Mouse (Mus musculus): ENCODE measurements at regions not wholly inside any gene's neighbourhood (a gene's known extent, or its start where the extent isn't known, plus 50 kb on each side); places are given as distances from the start of the nearest gene placed in this dataset.

DNA sequence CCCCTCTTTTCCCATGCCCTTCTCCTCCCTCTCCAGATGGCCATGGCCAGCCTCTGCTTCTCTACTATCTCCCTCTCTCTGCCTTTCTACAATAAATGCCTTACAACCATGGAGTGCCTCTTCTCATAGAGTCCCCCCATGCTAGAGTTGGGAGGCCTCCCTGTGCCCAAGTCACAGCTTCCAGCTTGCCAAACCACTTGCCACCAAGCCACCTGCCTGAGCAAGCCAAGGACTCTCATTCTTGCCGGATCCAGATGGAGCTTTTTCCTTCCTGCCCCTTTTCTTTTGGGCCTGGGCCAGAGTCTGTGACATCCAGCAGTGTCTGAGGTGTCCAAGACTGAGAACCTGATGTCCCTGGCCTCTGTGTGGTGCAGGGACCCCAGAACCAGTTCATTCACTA, 367.4 kb upstream of the Arhgap42 start:
- H3K27me3 ChIP-seq (ENCODE audit: control insufficient read depth, insufficient read depth, low read length), result no peaks in the 10 kb centered on the region
- no peak for TF ChIP-seq CTCF (IDR thresholded peaks at IDR 0.05; ENCODE audit: borderline replicate concordance, control insufficient read depth, extremely low read depth, insufficient read depth, low read length, poor library complexity)
- no peak for TF ChIP-seq POLR2A (IDR thresholded peaks at IDR 0.05; ENCODE audit: control insufficient read depth, extremely low read depth, insufficient read depth, low read length, poor library complexity)
- no peaks in the 10 kb centered on the region for H3K36me3 ChIP-seq (ENCODE audit: control insufficient read depth, insufficient read depth, low read length)
- no peak overlapping the region for H3K4me3 ChIP-seq (ENCODE audit: control insufficient read depth, insufficient read depth, low read length)
- no peak for DNase-seq
- WGBS, result 88% methylated on average over 1 of the region's 1 CpGs
- H3K27ac ChIP-seq (ENCODE audit: control insufficient read depth, insufficient read depth, low read length), result no peak overlapping the region
- H3K4me1 ChIP-seq (replicated peaks; ENCODE audit: control insufficient read depth, insufficient read depth, low read length), result no peaks in the 10 kb centered on the region

DNA sequence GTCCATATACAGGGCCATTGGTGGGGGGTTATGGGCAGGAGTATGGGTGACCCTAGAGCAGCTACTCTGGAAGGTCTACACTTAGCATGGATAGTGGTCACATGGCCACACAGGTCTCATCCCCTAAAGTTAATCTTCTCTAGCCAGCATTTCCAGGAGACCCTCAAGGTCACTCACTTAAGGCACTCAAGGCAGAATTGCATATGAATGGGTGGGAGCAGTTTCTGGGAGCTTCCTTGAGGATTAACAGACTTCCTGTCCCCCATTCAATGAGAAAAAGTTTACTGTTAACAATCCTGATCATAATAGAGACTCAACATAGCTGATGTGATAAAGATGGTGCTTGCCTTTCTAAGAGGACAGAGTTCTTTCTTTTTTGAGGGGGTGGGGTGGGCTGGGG, 352.4 kb upstream of the Arhgap42 start:
- no peak overlapping the region for H3K4me3 ChIP-seq (ENCODE audit: control insufficient read depth, insufficient read depth, low read length)
- no peaks in the 10 kb centered on the region for H3K4me1 ChIP-seq (replicated peaks; ENCODE audit: control insufficient read depth, insufficient read depth, low read length)
- TF ChIP-seq POLR2A (IDR thresholded peaks at IDR 0.05; ENCODE audit: control insufficient read depth, extremely low read depth, insufficient read depth, low read length, poor library complexity), result no peak
- TF ChIP-seq CTCF (IDR thresholded peaks at IDR 0.05; ENCODE audit: borderline replicate concordance, control insufficient read depth, extremely low read depth, insufficient read depth, low read length, poor library complexity), result no peak
- H3K27me3 ChIP-seq (ENCODE audit: control insufficient read depth, insufficient read depth, low read length), result no peaks in the 10 kb centered on the region
- no peaks in the 10 kb centered on the region for H3K36me3 ChIP-seq (ENCODE audit: control insufficient read depth, insufficient read depth, low read length)
- no peak for DNase-seq
- H3K27ac ChIP-seq (ENCODE audit: control insufficient read depth, insufficient read depth, low read length), result no peak overlapping the region

DNA sequence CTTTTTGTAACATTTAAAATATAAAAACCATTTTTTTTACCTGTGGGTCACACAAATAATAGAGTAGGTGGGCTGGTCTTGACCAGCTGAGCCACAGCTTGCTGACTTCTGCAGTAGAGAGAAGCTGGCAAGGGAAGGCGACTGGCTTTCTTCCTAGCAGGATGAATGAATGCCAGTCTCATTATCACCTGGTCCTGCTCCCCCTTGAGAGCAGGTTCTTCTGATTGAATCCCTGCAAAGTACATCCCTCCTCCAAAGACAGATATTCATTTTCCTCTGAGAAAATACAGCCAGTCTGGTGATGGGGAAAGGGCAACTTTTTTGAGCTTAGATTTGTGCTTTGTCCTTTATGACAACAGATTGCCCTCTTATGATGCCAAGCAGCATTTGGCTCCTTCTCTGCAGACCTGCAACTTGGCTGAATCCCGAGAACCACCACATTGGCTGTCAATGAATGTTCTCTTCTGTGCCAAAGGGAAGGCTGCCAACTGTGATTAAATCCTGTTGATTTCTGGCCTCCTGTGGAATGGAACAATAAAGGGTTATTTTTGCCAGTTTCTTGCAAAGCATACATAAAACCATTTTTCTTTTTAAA, 344.2 kb upstream of the Arhgap42 start:
- Histone ChIP-seq H3K27ac (ENCODE audit: control insufficient read depth, insufficient read depth, low read length) (no peak overlapping the region), H3K4me1 (replicated peaks; ENCODE audit: control insufficient read depth, insufficient read depth, low read length) (no peaks in the 10 kb centered on the region), H3K4me3 (ENCODE audit: control insufficient read depth, insufficient read depth, low read length) (no peak overlapping the region), H3K36me3 (ENCODE audit: control insufficient read depth, insufficient read depth, low read length) (no peaks in the 10 kb centered on the region), H3K27me3 (ENCODE audit: control insufficient read depth, insufficient read depth, low read length) (no peaks in the 10 kb centered on the region)
- DNase-seq, result no peak
- WGBS, result 92% methylated on average over 2 of the region's 2 CpGs
- TF ChIP-seq POLR2A (IDR thresholded peaks at IDR 0.05; ENCODE audit: control insufficient read depth, extremely low read depth, insufficient read depth, low read length, poor library complexity), result no peak
- TF ChIP-seq CTCF (IDR thresholded peaks at IDR 0.05; ENCODE audit: borderline replicate concordance, control insufficient read depth, extremely low read depth, insufficient read depth, low read length, poor library complexity), result no peak

DNA sequence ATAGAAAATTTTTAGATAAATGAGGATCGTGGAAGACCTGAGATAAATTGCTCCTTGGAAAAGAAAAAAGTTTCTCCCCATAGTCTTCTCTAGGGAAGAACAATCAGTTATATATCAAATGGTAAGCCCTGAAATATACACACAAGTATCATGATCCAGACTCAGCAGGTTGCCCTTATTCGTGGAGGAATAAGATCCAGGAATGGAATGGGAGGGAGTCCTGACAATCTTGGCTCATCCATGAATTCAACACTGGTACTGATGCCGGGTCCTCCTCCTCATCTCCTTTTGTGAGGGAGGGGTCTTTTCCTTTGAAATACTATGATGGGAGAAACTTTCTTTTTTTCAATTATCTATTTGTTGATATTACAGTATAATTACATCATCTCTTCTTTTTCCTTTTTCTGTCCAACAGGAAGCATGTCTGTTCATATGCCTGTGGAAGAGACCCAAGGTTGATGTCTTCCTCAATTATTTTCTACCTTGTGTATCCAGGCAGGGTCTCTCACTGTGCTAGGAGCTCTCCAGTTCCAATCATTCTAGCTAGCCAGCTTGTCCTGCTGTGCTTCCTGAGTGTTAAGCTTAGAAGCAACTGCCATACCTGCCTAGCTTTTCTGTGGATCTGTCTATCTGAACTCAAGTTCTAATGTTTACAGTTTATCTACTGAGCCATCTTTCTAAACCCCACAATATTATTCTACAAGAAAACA, 343.6 kb upstream of the Arhgap42 start:
- no peak for DNase-seq
- Histone ChIP-seq H3K4me1 (replicated peaks; ENCODE audit: control insufficient read depth, insufficient read depth, low read length) (no peaks in the 10 kb centered on the region), H3K27ac (ENCODE audit: control insufficient read depth, insufficient read depth, low read length) (no peak overlapping the region), H3K4me3 (ENCODE audit: control insufficient read depth, insufficient read depth, low read length) (no peak overlapping the region), H3K36me3 (ENCODE audit: control insufficient read depth, insufficient read depth, low read length) (no peaks in the 10 kb centered on the region), H3K27me3 (ENCODE audit: control insufficient read depth, insufficient read depth, low read length) (no peaks in the 10 kb centered on the region)
- TF ChIP-seq CTCF (IDR thresholded peaks at IDR 0.05; ENCODE audit: borderline replicate concordance, control insufficient read depth, extremely low read depth, insufficient read depth, low read length, poor library complexity), result no peak
- no peak for TF ChIP-seq POLR2A (IDR thresholded peaks at IDR 0.05; ENCODE audit: control insufficient read depth, extremely low read depth, insufficient read depth, low read length, poor library complexity)
- WGBS, result 86% methylated on average over 3 of the region's 3 CpGs

DNA sequence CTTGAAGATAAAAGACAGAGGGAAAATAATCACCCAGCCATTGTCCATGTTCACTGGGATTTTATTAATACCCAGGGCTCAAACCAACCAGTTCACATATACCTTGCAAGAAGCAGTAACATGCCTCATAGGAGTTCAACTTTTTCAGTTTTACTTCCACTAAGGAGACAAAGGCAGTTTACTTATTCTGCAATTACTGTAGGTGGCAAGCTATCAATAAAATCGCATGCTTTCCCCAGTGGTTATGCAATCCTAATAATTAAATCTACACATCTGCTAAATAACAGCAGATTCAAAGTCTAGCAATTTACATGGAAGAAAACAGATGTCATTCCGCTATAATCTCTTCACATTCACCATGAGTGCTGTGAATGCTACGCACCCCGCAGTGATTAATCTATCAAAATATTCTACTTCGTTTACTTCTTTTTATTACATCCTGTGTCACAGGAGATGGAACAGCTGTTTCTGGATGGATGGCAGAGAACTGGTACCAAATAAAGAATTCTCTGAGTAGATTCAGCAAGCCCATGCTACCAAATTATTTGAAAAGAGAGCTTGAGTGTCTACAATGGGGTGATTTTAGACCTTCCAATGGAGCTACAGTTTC, 329.2 kb upstream of the Arhgap42 start:
- 95% methylated on average over 5 of the region's 5 CpGs for WGBS
- H3K4me3 ChIP-seq (ENCODE audit: control insufficient read depth, insufficient read depth, low read length), result no peak overlapping the region
- no peak for TF ChIP-seq POLR2A (IDR thresholded peaks at IDR 0.05; ENCODE audit: control insufficient read depth, extremely low read depth, insufficient read depth, low read length, poor library complexity)
- TF ChIP-seq CTCF (IDR thresholded peaks at IDR 0.05; ENCODE audit: borderline replicate concordance, control insufficient read depth, extremely low read depth, insufficient read depth, low read length, poor library complexity), result no peak

DNA sequence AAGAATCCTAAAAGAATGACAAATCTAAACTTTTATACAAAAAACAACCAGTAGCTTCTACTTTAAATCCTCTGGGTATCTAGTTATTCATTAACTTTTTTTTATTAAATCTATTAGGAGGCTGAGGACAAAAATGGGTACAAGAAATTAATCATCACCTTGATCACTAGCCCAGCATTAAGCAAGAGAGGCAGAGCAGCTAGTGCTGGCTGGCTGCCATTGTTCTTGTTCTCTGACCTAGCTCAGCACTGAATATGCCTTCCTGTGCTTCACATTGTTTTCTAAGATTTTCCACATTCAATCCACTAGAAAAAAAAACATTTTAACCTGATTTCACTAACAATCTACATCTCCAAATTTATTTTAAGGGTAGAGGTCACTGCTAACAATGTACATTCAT, 325.6 kb upstream of the Arhgap42 start:
- Histone ChIP-seq H3K27ac (ENCODE audit: control insufficient read depth, insufficient read depth, low read length) (no peak overlapping the region), H3K27me3 (ENCODE audit: control insufficient read depth, insufficient read depth, low read length) (no peaks in the 10 kb centered on the region), H3K4me1 (replicated peaks; ENCODE audit: control insufficient read depth, insufficient read depth, low read length) (no peaks in the 10 kb centered on the region), H3K36me3 (ENCODE audit: control insufficient read depth, insufficient read depth, low read length) (no peaks in the 10 kb centered on the region), H3K4me3 (ENCODE audit: control insufficient read depth, insufficient read depth, low read length) (no peak overlapping the region)
- DNase-seq, result no peak
- TF ChIP-seq CTCF (IDR thresholded peaks at IDR 0.05; ENCODE audit: borderline replicate concordance, control insufficient read depth, extremely low read depth, insufficient read depth, low read length, poor library complexity) (no peak), POLR2A (IDR thresholded peaks at IDR 0.05; ENCODE audit: control insufficient read depth, extremely low read depth, insufficient read depth, low read length, poor library complexity) (no peak)

More for the DNA sequence above, 329.2 kb upstream of the Arhgap42 start:
- Histone ChIP-seq H3K4me1 (replicated peaks; ENCODE audit: control insufficient read depth, insufficient read depth, low read length) (no peaks in the 10 kb centered on the region), H3K27ac (ENCODE audit: control insufficient read depth, insufficient read depth, low read length) (no peak overlapping the region), H3K36me3 (ENCODE audit: control insufficient read depth, insufficient read depth, low read length) (no peaks in the 10 kb centered on the region), H3K27me3 (ENCODE audit: control insufficient read depth, insufficient read depth, low read length) (no peaks in the 10 kb centered on the region)
- DNase-seq, result no peak
